Mouse (Mus musculus): Measurements from ENCODE around the gene Kdm4a. TPM values are rescaled to one million over a fixed set of nuclear protein-coding genes. Genes with fewer than 3 reads are reported as not detected.

Kdm4a gene
- total RNA-seq (2021), result 10 to 100 TPM; 34.8 to 36.6 TPM
- long read RNA-seq, experiment 1, result 0 reads
- long read RNA-seq, experiment 2, full-length matches to known transcripts, result 1 of 2 reads
- long read RNA-seq, experiment 2, partial matches to known transcripts, result 1 of 2 reads
- long read RNA-seq, experiment 2, other reads (novel, unspliced or antisense), result 0 of 2 reads

DNA sequence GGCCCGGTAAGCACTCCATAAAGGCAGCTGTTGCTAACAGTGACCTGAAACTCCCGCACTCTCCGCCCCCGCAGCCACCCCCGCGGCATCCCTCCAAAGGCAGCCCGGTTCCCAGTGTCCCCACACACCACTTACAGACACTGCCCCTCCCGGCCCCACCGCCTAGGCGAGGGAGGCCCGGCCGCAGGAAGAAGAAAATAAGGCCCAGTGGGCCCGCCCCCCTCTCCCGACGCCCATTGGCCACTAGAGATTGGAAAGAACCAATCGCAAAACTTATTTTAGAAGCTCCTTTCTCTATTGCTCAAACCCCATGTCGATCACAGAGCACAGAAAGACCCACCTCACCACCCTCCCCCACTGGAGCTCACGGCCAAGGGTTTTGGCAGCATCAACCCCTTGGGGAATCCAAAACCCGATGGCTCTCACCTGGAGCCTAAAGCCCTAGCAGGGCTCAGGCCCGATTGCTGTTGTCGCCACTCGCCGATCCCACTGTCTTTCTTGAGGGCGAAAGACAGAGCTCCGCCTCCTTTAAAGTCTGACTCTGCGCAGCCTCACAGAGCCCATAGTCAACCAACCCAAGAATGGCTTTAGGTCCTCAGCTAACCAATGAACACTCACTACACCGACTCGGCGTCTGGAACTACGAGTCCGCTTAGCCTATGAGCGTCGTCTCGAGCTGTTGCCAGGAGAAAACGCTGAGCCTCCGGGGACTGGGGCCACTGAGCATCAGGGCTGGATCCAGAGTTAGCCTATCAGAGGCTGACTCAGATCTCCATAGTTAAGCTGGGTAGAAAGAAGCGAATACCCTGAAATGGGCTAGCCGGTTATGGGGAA lies at the start of gene Kdm4a:
Gene Kdm4a, minus strand, starts transcription at position 577 of the 834 bp plus-strand sequence.
- intact Hi-C loops (cut with DNase I), result no loop called here
- peak; percentile 91 for DNase-seq

DNA sequence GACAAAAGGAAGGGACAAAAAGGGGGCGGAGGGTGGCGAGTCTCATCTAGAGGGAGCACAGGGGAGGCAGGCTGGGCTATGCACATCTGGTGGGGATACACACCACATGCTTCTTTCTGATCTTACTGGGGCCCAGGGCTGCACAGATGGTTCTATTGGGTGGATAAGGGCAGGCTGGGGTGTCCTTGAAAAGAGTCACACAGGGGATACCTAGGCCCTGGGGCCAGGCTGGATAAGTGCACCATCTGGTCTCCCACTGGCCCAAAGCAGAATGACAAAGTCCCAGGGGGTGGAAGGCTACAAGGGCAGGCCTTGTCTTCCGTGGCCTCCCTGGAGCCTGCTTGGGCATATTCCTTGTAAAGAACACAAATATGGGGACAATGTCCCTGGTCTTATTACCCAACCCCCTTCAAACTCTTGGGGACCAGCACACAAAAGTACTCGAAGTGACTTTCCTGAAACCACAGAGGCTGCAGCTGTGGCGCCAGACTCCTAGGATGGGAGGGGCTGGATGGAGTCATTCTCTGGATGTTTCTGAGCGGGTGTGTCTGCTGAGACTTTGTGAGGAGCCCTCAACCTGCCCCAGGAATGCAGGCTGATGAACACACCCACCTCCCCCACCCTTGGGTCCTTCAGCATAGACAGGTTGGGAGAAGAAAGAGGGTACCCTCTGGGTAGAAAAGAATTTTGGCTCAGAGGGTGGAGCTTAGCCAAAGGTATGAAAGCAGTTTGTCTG lies 49.4 kb upstream of the Kdm4a start:
- intact Hi-C loops (cut with DNase I), result no loop called here
- DNase-seq, result no peak

DNA sequence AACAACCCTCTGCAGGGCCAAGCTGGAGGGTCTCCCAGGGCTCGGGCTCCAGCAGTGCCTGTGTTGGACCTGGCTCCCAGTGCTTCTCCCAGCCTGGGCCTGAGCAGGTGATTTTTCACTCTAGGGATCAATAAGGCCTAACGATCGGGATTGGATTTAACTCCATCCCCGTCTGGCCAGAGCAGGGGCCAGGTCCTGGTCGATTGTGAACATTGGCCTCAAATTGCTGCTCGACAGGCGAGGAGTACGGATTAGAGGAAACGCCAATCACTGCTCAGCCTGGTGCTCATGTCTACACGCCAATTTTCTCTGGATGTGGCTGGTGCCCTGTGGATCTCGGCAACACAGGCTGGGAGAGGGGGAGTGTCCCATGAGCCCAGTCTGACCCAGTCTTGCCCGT lies 47.6 kb upstream of the Kdm4a start:
- no peak for DNase-seq

DNA sequence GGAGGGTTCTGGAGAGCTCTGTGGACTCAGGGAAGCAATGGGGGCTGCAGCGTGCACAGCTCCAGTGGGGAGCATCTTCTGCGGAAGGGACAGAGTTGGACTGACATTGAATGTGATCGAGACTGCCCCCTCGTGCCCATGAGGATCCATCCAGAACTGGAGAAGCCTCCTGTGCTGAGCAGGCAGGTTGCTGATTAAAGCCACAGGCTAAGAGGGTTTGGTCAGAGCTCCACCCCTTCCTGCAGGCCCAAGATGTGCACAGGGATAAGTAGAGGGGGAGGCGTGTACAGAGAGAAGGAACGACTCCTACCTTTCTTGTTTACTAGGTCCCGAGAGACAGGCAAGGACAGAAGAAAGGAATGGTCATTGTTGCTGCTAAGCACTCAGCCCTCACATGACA lies 41.4 kb upstream of the Kdm4a start:
- intact Hi-C loops (cut with DNase I), result no loop called here
- no peak for DNase-seq

More for the DNA sequence above, 47.6 kb upstream of the Kdm4a start:
- intact Hi-C loops (cut with DNase I), result no loop called here

DNA sequence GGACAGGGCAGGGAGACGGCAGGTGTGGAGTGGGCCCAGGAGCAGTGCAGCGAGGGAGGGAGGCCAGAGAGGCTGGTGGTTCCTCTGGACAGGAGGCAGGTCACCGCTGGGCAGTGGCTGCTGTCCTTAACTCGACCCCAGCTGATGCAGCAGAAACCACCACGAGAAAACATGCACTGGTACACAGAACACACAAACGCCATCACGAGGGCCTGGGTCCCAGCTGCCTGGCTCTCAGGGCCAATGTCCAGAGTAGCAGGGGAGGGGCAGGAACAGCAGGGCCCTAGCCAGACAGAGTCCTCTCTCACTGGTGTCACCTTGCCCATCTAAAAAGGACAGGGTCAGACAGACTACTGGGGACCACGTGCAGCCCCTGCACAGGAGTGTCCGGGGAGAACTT lies 40.9 kb upstream of the Kdm4a start:
- DNase-seq, result no peak
- intact Hi-C loops (cut with DNase I), result no loop called here

DNA sequence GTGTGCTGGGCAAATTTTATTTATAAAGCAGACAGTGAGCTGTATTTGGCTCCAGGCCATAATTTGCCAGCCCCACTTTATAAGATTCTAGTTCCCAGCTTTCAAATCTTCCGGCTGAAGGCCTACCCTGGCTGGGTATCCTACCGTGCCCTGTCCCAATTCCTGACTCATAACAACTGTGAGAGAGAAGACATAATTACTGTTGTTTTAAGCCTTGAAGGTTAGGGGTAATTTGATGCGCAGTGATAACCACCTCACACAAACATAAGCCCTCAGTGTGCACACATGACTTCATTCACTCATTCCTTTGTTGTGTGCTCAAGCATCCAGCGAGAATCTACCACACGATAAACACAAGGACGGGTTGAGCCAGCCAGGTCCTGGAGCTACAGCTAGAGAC lies 39.6 kb upstream of the Kdm4a start:
- DNase-seq, result no peak
- intact Hi-C loops (cut with DNase I), result loop anchor here (5.0 kb wide), 2 partner anchors 38 to 358 kb away; no protein-coding TSS in a partner anchor

DNA sequence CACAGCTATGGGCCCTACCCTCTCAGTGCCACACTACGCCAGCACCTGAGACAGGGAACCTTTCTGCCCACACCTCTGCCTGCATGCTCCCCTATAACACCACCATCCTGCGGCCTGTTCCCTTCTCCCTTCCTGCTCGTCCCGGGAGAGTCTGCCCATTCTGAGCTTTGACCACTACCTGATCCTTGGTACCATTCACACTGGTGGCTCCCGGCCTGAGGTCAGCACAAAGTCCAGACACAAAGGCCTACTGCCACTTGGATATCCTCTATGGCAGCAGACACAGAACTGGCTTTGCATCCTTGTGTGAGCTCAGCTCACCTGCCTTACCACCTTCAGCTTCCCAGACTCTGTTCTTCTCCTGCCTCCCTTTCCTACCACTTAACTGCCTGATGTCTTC lies 38.7 kb upstream of the Kdm4a start:
- intact Hi-C loops (cut with DNase I), result loop anchor here (5.0 kb wide), 2 partner anchors 39 to 359 kb away; no protein-coding TSS in a partner anchor
- no peak for DNase-seq

DNA sequence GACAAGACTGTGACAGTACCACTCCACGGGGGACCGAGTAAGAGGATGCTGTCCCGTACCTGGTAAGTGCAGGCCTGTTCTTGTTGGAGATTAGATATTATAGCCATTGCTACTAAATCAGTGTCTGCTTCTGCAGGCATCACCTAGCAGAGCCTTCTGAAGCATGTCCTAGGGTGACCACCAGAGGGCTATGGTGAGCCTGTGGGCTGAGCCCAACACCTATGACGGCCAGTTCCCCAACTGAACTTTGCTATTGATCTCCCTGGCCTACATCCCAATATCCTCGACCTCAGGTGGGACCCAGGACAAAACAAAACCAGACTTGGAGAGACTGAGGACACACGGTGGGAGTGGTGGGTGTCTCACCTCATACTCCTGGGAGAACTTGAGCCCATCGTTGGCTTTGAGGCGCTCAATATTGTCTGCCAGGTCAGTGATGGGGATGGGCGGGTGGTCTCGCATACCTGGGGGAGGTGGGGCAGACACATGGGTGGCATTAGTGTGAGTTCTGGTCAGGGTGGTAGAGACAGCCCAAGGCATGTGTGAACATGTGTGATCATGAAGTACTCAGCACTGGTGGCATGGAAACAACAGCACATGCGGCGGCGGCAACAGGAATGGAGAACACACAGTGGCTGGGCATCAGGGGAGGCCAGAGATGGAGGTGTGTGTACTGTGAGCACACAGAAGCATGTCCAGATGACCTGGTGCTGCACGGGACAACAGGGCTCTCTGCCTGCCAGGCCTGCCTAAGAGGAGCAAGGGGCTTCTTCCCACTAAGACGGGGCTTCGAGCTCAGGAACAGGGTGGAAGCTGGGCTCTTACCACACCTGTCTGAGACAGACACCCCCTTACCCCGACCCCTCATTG lies 37.1 kb upstream of the Kdm4a start:
- intact Hi-C loops (cut with DNase I), result loop anchor here (1.0 to 5.0 kb wide), 3 partner anchors 40 to 360 kb away; no protein-coding TSS in a partner anchor
- DNase-seq, result peak; percentile 69 to 84

DNA sequence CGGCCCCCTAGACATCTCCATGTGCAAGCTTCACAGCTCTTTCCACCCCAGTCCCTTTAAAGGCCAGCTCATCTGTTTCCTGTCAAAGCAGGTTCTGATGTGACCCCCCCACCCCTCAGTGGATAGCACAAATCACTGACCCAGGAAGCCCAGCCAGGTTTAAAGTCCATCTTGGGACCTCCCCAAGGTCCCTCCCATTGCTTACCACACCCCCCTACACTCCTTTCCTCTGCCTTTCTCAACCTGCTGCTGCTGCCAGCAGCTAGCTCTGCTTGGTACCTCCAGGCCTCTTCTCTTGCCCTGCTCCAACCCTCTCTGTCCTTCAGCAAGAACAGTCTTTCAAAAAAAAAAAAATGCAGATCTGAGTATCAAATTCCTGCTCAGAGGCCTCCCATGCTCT lies 35.0 kb upstream of the Kdm4a start:
- DNase-seq, result no peak
- intact Hi-C loops (cut with DNase I), result loop anchor here (5.0 kb wide), 2 partner anchors 42 to 362 kb away; no protein-coding TSS in a partner anchor

DNA sequence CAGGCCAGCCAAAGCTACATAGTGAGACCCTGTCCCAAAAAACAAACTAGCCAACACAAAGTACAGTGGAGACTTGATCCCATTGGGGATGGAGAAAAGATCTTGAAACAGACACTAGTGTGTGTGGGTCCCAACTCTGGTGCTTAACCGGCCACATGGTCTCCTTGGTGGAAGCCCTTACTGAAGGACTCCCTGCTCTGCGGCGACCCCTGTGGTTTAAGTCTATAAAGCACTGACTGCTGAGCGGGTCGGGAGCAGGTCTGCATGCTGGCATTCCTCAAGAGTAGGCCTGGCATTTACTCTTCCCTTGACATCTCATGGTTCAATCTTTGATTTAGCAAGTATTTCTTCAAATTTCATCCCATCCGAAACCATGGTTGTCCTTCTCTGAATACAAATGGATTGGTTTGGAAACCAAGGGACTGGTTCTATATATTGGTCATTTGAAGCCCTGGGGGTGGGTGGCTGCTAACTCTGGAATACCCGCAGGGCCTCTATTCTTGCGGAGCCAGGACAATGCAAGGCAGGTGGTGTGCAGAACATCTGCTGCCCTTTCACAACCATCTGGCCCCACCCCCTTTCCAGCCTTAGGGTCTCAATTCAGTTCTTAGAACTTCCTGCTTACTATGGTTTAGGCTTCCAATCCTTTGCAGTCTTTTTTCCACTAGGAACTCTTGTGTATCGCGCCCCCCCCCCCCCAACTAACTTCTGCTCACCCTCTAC lies 27.2 kb upstream of the Kdm4a start:
- no peak for DNase-seq
- intact Hi-C loops (cut with DNase I), result no loop called here

DNA sequence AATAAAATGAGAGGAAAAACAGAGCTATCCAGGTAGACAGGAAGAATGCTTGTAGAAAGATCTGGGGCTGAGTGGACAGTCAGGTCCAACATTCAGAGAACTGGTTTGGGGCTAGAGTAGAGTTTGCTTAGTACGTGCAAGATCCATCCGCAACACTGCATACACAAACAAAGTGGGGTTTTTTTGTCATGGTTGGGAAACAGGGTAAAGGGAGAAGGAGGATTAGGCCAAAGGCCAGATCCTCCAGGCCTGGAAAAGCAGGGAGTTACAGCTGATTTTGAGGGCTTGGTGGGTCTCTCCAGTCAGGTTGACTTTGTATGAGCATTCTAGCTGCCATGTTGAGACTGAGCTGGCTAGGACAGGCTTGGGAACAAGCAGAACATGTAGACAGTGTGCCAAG lies 26.1 kb upstream of the Kdm4a start:
- intact Hi-C loops (cut with DNase I), result no loop called here
- DNase-seq, result no peak

DNA sequence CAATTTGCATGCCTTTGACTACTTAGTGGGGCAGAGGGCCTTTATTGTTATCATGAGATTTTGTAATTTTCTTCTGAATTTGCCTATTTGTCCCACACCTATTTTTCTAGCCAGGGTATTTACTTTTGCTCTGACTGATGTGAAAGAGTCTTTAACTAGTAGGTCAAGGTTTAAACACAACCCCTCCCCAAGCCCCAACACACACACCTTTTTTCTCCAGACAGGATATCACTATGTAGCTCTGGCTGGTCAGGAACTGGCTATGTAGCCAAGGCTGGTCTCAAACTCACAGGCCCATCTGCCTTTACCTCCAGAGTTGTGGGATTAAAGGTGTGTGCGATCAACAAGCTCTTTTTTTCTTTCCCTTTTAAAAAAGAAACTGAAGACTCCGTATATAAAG lies 19.2 kb upstream of the Kdm4a start:
- intact Hi-C loops (cut with DNase I), result no loop called here

DNA sequence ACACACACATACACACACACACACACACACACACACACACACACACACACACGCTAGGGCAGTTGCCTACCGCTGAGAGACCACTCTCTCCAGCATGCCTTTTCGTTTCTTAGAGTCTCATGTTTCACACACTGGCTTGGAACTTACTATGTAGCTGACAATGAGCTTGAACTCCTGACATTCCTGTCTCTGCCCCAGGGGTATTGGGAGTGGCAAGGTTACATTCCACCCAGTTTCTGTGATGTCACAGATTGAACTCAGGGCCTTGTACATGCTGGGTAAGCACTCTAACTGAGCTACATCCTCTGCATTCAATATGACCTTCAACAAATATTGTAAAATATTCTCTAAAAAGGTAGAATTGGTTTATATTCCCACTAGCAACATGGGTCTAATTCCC lies 18.8 kb upstream of the Kdm4a start:
- DNase-seq, result no peak
- intact Hi-C loops (cut with DNase I), result no loop called here

More for the DNA sequence above, 19.2 kb upstream of the Kdm4a start:
- no peak for DNase-seq

DNA sequence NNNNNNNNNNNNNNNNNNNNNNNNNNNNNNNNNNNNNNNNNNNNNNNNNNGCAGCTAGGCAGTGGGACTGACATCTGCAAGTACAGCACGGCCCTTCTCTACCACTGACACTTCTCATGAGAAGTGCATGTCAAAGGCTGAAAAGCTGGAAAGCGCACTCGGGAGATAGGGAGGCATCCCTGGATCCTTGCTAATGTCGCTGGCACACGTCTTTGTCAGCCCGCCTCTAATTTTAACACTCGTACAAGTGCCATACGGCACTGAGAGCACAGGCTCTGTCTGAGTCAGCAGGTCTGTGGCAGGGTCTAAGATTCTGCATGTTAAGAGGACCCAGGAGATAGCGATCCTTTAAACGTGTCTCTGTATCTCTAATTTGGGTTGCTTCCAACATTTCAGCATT lies 16.3 kb upstream of the Kdm4a start:
- peak in 1 of 2 experiments; percentile 14 for DNase-seq
- intact Hi-C loops (cut with DNase I), result no loop called here

DNA sequence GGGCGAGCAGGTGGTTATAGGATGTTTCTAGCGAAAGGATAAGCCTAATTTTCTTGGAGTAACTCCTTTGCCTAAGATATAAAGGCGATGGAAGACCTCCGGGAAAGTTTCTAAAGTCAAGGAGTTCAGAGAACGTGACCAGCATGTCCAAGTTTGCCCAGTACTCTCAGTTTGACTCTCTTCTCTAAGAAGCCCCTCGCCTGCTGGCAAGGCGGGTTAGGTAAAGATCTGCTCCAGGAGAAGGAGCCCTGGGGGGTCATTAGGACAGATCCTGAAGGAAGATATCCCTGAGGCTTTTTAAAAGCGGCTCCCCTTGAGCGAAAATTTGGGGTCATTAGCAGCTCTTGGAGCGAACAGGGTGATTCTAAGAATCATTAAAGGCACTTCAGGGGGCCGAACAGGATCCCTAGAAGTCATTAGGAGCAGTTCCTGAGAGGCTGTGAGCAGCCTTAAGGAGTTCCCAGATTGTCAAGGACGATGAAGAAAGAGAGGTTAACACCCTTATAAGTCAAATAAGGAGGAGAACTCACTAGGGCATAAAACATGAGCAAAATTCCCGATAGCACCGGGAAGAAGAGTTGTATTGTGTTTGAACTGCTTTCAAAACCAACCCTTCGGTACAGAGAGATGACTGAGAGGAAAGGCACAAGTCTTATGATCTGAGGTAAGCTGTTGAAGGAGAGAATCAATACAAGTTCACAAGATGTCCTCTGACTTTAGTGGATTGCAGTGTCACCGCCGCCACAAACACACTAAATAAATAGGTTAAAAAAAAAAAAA lies 648 bp upstream of the Kdm4a start:
- DNase-seq, result peak in 1 of 2 experiments; percentile 19
- intact Hi-C loops (cut with DNase I), result no loop called here

DNA sequence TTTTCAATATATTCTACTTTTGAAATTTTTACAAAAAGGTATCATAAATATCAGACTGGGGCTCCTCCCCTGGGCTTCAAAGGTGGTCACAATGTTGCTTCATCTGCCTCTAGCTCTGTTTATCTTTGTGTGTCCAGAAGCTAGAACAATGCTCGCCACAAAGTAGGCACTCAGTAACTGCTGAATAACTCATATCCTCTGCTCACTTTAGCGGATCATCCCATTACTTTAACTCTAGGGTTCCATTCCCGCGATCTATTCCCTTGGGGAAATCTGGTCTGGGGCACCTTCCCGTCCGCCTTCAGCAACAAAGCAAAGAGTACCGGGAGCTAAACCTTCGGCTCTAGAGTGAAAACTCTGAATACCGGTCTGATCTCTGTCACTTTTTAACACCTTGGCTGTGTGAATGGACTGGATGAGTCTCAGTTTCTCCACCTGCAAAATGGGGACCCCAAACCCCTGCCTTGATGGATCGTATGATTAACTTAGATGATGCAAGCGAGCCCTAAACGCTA lies 834 bp downstream of the Kdm4a start:
- intact Hi-C loops (cut with DNase I), result no loop called here
- DNase-seq, result no peak

DNA sequence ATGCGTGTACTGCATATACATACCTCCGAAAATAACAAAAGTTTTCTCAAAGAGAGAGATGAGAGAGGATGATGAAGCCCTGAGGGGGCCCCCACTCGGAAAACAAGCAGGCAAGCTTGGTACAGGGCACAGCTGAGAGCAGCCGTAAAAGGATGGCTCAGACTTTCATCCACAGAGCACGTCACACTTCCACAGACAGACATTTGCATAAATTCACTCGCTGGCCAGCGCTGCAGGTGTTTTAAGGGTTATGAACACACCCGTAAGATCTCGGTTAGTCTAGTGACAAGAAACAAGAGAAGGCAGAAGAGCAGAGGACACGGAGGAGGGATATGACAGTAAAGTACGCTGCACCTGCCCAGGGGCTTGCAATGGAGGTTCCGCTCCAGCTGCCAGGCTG lies 7.4 kb downstream of the Kdm4a start:
- intact Hi-C loops (cut with DNase I), result no loop called here
- DNase-seq, result no peak

DNA sequence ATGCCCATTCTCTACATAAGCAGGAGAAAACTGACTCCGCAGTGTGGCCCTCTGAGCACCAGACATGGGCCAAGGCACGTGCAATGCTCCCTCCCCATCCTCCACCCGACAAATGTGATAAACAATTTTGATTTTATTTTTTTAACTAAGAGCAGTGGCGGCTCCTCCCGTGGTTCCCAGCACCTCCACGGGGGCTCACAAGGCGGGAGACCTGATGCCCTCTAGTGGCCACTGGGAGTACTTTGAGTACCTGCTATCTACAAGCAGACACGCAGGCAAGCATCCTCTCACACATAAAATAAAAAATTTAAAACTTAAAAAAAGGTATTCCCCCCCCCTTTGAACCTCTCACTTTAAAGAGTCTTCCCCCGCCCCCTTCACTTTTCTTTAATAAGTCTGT lies 8.8 kb downstream of the Kdm4a start:
- intact Hi-C loops (cut with DNase I), result no loop called here
- no peak for DNase-seq

DNA sequence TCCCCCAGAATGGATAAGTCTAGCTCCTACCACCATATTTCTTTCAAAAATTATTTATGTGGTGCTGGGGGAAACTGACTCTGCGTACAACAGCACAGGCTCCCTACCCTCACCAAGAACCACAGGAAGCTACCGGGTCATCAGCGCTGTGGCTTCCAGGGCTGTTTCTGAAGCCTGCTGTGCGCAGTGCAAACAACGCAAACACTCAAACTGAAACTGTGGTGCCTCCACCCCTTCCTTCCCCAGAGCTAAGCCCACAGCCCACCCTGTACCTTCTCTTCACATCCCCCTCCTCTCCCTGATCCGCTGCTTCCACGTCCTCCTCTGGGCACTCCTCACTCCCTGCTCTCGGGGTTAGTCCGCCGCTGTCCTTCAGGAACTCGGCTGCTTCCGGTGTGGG lies 17.7 kb downstream of the Kdm4a start:
- intact Hi-C loops (cut with DNase I), result no loop called here
- DNase-seq, result no peak

Measured in heart, postnatal 14 days (tissue).